Mouse (Mus musculus): ENCODE results near the gene Rnf138rt1.

- TF ChIP-seq CTCF (IDR thresholded peaks at IDR 0.05; ENCODE audit: insufficient read depth, low read depth, low read length) (no peak), POLR2A (IDR thresholded peaks at IDR 0.05; ENCODE audit: insufficient read depth, low read depth, low read length) (no peak)
Observed at GRCm38 (mm10) chrX:163743896-163744295, 17.2 kb downstream of the Rnf138rt1 start.

Data from olfactory bulb, adult 2 months (tissue).